Mouse (Mus musculus): ENCODE data around the gene Nxn.

Nxn gene

GRCm38 (mm10) chr11:76398798-76399586 is at the start of gene Nxn:
Gene Nxn (minus strand): TSS chr11:76399140.
- DNase-seq (ENCODE audit: low spot score), result peak; percentile 93

GRCm38 (mm10) chr11:76446251-76446650 is 47.3 kb upstream of the Nxn start:
- DNase-seq (ENCODE audit: low spot score), result peak; percentile 83

GRCm38 (mm10) chr11:76445459-76445858 is 46.5 kb upstream of the Nxn start:
- DNase-seq (ENCODE audit: low spot score), result peak; percentile 64

- peak; percentile 31 for DNase-seq (ENCODE audit: low spot score)
These were observed 40.7 kb upstream of the Nxn start for GRCm38 (mm10) chr11:76439666-76440065.

- DNase-seq (ENCODE audit: low spot score), result peak; percentile 71
These were observed 38.0 kb upstream of the Nxn start for GRCm38 (mm10) chr11:76436864-76437437.

GRCm38 (mm10) chr11:76436009-76436408 is 37.1 kb upstream of the Nxn start:
- DNase-seq (ENCODE audit: low spot score), result no peak

GRCm38 (mm10) chr11:76429966-76430631 is 31.2 kb upstream of the Nxn start:
- DNase-seq (ENCODE audit: low spot score), result peak; percentile 63

DNA sequence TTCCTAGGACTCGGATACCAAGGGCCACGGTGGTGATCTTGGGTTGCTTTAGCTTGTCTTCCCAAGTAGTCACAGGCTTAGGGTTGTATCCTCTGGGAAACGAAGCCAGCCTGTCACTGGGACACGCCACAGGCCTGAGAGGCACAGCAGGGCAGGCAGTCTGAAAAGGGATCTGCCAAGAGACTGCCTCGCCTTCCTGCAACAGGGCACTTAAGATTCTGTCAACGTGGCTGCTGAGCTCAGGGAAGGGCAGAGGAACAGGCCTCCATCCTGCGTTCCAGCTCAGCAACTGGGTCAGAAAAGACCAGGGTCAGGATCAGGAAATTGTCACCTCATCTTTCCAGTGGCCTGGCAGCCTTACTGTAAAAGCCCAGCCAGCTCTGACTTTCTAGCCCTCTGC is 30.6 kb upstream of the Nxn start:
- no peak for DNase-seq (ENCODE audit: low spot score)

DNA sequence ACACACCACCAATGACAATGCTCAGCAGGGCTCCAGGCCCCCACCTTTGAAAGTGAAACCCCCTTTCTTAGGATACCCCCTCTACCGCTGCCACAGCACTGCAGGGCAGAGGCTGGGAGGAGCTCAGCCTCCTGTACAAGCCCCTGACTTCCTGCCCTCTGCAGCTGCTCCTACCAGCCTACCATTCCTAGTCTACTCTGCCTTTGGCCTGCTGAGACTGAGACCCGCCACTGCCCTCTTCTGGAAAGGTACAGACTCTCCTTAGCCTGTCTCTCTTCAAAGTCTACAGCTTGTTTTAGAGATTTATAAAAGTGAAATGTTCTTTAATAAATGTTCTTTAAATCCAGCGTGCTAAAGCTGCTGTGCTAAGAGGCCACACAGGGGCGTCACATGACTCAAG is 30.1 kb upstream of the Nxn start:
- peak; percentile 60 for DNase-seq (ENCODE audit: low spot score)

DNA sequence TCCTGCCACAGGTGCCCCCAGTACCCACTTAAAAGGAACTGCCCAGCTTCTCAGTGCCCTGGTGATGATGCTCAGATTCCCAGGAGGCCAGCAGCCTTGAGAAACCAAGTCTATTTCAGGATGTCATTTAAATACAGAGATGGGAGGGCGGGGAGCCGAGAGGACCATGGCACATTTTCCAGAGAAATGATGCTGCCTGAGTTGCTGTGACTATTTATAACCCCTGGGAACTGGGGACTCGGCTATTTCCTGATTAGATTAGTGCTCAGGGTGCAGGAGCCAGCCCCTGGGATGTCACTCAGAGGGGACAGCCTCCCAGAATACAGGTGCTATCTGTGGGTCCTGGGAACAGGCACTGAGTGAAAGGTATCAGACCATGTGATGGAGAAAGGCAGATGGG is 28.8 kb upstream of the Nxn start:
- DNase-seq (ENCODE audit: low spot score), result no peak

- no peak for DNase-seq (ENCODE audit: low spot score)
These were observed 26.8 kb upstream of the Nxn start for GRCm38 (mm10) chr11:76425749-76426148.

DNA sequence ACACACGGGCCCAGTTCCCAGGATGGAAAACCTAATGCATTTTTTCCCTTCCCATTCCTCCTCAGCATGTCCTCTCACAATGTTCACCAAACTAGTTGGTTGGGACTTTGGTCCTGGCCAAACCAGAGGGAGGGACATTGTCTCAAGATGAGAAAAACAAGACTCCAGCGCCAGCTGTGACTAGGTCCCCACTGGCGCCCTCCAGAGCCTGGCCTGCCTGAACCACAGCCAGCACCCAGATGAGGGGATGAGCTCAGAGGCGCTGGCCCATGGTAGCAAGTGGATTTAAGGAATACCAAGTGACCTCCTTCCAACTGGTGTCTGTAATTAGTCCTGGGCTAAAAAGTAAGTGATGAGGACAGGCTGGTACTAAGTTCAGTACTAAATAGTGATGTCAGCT is 22.0 kb upstream of the Nxn start:
- DNase-seq (ENCODE audit: low spot score), result no peak

GRCm38 (mm10) chr11:76419179-76419578 is 20.2 kb upstream of the Nxn start:
- DNase-seq (ENCODE audit: low spot score), result no peak

DNA sequence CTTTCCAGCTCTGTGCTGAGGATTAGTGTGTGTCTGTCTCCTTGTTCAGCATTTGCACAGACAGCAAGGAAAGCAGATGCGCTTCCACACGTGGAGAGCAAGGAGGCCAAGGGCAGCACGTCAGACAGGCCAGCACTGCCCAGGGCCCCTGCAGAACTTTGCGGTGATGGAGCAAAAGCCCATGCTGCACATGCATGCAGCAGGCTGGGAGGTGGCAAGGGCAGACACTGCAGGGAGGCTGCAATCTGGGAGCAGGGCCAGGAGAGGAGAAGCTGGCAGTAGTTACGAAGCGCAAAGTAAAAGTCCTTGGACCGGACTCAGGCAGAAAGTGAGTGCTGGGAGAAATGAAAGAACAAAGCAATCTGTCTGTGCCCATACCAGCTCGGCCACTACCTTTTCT is 19.5 kb upstream of the Nxn start:
- DNase-seq (ENCODE audit: low spot score), result no peak

- peak; percentile 71 for DNase-seq (ENCODE audit: low spot score)
These were observed 17.0 kb upstream of the Nxn start for GRCm38 (mm10) chr11:76415985-76416384.

DNA sequence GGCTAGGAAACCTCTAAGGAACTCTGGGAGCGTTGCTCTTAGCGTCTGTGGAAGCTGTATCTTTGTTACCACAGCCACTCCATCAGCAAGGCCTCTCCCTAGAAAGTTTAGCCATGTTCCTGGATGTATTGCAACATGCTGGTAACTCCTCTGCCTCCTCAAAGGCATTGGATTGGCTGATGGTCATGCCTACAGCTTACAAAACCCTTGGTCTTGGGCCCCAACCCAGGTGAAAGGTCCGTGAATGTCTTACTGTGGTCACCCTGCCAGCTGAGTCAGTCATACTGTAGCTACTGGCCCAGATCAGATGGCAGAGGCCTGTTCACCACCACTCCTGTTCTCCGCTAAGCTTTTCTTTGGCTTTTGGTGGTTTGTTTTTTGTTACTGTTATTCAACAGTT is 16.1 kb upstream of the Nxn start:
- no peak for DNase-seq (ENCODE audit: low spot score)

GRCm38 (mm10) chr11:76413202-76413601 is 14.3 kb upstream of the Nxn start:
- DNase-seq (ENCODE audit: low spot score), result no peak

DNA sequence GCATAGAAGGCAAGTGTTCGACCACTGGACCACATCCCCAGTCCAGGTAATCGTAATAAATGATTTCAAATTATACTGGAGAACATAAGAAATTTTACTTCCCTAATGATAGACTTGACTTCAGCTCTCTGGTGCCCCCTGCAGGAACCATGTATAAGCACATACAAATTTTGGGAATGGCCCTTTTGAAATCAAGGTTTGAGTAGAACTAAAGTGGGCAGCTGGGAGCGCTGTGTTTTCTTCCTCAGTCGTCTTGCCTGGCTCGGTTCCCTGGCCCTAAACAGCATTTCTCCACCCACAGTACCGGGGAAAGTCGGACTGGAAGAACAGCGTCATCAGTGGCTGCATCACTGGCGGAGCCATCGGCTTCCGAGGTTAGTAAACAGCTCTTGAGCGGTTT is 11.9 kb upstream of the Nxn start:
- DNase-seq (ENCODE audit: low spot score), result peak; percentile 72

- DNase-seq (ENCODE audit: low spot score), result peak; percentile 100
These were observed 8.0 kb upstream of the Nxn start, which contains the start of gene Timm22 for GRCm38 (mm10) chr11:76406702-76407583. Gene Timm22 (plus strand): TSS chr11:76406952.

- DNase-seq (ENCODE audit: low spot score), result no peak
These were observed 6.8 kb upstream of the Nxn start for GRCm38 (mm10) chr11:76405626-76406264.

DNA sequence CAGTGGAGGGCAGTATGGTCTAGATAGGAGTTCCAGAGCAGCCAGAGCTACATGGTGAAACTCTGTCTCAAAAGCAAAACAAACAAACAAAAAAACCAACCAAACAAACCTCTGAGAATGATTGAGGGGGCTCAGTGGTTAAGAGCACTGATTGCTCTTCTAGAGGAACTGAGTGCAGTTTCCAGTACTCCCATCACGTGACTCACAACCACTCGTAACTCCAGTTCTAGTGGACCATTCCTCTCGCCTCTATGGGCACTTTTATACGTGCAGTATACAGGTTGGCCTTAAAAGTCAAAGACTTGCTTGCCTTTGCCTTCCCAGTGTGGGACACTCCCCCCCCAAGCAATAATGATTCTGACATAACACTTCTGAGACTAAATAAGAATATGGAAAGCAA is 6.2 kb upstream of the Nxn start:
- no peak for DNase-seq (ENCODE audit: low spot score)

DNA sequence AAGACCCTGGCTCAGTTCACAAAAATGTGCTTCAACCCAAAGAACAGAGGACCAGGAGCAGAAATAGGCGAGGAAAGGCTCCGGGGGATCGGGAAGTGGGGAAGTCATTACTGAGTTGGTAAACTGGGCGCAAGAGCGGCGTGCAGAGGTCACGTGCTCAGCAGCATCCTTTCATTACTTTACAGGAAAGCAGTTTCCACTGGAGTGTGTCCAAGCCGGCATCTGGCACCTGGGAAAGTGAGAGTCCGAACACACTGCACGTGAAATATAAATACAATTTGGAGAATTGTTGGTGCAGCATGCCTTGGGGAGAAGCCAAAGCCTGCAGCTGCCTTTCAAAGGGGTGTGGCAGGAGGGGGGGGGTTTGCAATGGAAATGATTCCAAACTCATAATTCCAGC is 2.5 kb upstream of the Nxn start:
- no peak for DNase-seq (ENCODE audit: low spot score)
